In genomic region chr2:130424126-130424853, GRCm38 (mm10) we compare ENCODE assay signal across 1 mouse cellular context.
TF ChIP-seq lines count a peak whose summit lies in the region.

Gene Vps16, plus strand, starts transcription at chr2:130424339.
Gene Pced1a, minus strand, starts transcription at chr2:130424701.

TF ChIP-seq in CH12.LX, 34 proteins besides CTCF, POLR2A, EP300 and RAD21 (continued from another document):
- TF ChIP-seq RCOR1 (conservative IDR thresholded peaks at IDR 0.05; ENCODE audit: low read depth, low read length) = no peak
- no peak for TF ChIP-seq PAX5 (IDR thresholded peaks at IDR 0.05; ENCODE audit: low read length)
- peak; percentile 55 for TF ChIP-seq TCF12 (IDR thresholded peaks at IDR 0.05; ENCODE audit: low read depth, low read length)
- peak; percentile 66; the same call in 1 of the 2 replicates for TF ChIP-seq E2F4 (IDR thresholded peaks at IDR 0.05; ENCODE audit: insufficient replicate concordance, low read depth, low read length)
- TF ChIP-seq POLR2AphosphoS2 (IDR thresholded peaks at IDR 0.05; ENCODE audit: low read depth, low read length) = peak; percentile 76; the same call in 1 of the 2 replicates
- no peak for TF ChIP-seq CHD2 (IDR thresholded peaks at IDR 0.05; ENCODE audit: low read length)
- no peak for TF ChIP-seq ZNF384 (IDR thresholded peaks at IDR 0.05; ENCODE audit: low read depth, low read length)
- peak; percentile 79 for TF ChIP-seq ZMIZ1 (IDR thresholded peaks at IDR 0.05; ENCODE audit: low read depth, low read length)
- no peak for TF ChIP-seq JUN (IDR thresholded peaks at IDR 0.05; ENCODE audit: insufficient read depth, low read depth, low read length)
- TF ChIP-seq NRF1 (IDR thresholded peaks at IDR 0.05; ENCODE audit: low read depth, low read length) = peak; percentile 81
- peak; percentile 82; the same call in 1 of the 2 replicates for TF ChIP-seq MYC (IDR thresholded peaks at IDR 0.05; ENCODE audit: low read depth, low read length)
- peak; percentile 97 for TF ChIP-seq USF2 (conservative IDR thresholded peaks at IDR 0.05; ENCODE audit: low read depth, low read length)
- TF ChIP-seq BHLHE40 (IDR thresholded peaks at IDR 0.05; ENCODE audit: low read depth, low read length) = peak; percentile 95
- TF ChIP-seq CHD1 (IDR thresholded peaks at IDR 0.05; ENCODE audit: low read depth, low read length) = 0 out of 2 replicates have a peak, but pooled peaks have one; percentile 0
- TF ChIP-seq MAFK (IDR thresholded peaks at IDR 0.05; ENCODE audit: insufficient replicate concordance, low read length) = no peak
- TF ChIP-seq SMC3 (IDR thresholded peaks at IDR 0.05; ENCODE audit: low read depth, low read length) = no peak
- TF ChIP-seq UBTF (IDR thresholded peaks at IDR 0.05; ENCODE audit: low read depth, low read length) = no peak
- no peak for TF ChIP-seq ZC3H11A (IDR thresholded peaks at IDR 0.05; ENCODE audit: low read depth, low read length)
- no peak for TF ChIP-seq MAX (IDR thresholded peaks at IDR 0.05; ENCODE audit: low read length)
- peak; percentile 89 for TF ChIP-seq HCFC1 (IDR thresholded peaks at IDR 0.05; ENCODE audit: low read depth, low read length)
